12 mouse cellular contexts compared by ENCODE assay signal in the genomic region with DNA sequence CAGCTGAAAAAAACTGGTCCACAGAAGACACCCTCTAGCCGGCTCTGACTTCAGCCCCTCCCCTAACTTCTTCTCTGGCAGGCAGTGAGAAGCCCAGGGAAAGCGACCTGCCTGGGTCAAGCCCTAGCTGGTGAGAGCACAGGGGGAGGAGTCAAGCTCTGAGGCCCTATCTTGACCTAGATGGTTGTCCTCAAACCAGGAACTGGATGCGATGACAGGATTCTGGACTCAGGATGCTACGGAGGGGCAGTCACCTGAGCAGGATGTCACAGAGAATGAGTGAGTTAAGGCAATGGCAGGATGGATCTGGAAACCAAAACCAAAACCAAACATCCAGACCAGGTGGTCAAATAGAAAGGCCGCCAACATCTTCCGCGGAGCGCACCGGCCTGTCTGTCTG. TPM values are rescaled to one million over a fixed set of nuclear protein-coding genes. Genes with fewer than 3 reads are reported as not detected.
DNase-seq lines count a peak whose midpoint lies in the region; ATAC-seq and TF ChIP-seq lines count a peak whose summit lies in the region.
"Had no signal": no experiment of that assay in that cellular context is flagged by ENCODE, and none has a peak within 500 bp of the region (broad histone marks: within the 10 kb centered on the region; RNA-seq: fewer than 3 reads in every experiment).

No protein-coding gene starts in this region.

- H3K4me1 ChIP-seq in E14TG2a.4 (replicated peaks; ENCODE audit: low read depth, low read length) = peaks cover 39% of the 10 kb centered on the region
- peaks cover 11% of the 10 kb centered on the region for H3K4me1 ChIP-seq in lung, adult 2 months (ENCODE audit: control insufficient read depth, insufficient read depth, low read length)

- TF ChIP-seq POLR2A in lung, adult 2 months (IDR thresholded peaks at IDR 0.05; ENCODE audit: borderline replicate concordance, extremely low read depth, low read depth, low read length) = no peak

- H3K27me3 ChIP-seq in E14TG2a.4 (ENCODE audit: insufficient read depth, low read length) = peaks cover 39% of the 10 kb centered on the region

- no peaks in the 10 kb centered on the region for H3K9me3 ChIP-seq in E14TG2a.4 (ENCODE audit: low read length)
- H3K9me3 ChIP-seq: embryonic facial prominence, embryonic 13.5 days had no signal

- H3K4me3 ChIP-seq in E14TG2a.4 (replicated peaks; ENCODE audit: low read length) = peak overlapping the region; percentile 23
- H3K4me3 ChIP-seq in lung, adult 2 months (replicated peaks; ENCODE audit: extremely low read depth, low read depth, low read length) = no peak overlapping the region
- H3K4me3 ChIP-seq: embryonic facial prominence, embryonic 13.5 days had no signal

- WGBS in lung, adult 2 months = 34% methylated on average over 9 of the region's 9 CpGs

- DNase-seq in kidney, adult 9 months = peak; percentile 90
- DNase-seq in lung, adult 2 months = peak; percentile 34
- no peak for DNase-seq in adipocyte (ENCODE audit: low spot score)
- DNase-seq in thymus, postnatal 25 days = no peak
- no peak for DNase-seq in spleen, postnatal 4 days (ENCODE audit: low spot score in 2 of 2)
- no peak for DNase-seq in testis, postnatal 14 days (ENCODE audit: low spot score)

- H3K36me3 ChIP-seq in E14TG2a.4 (ENCODE audit: insufficient read depth, low read length) = no peaks in the 10 kb centered on the region
- H3K36me3 ChIP-seq: embryonic facial prominence, embryonic 13.5 days had no signal

- no peak for TF ChIP-seq CTCF in E14TG2a.4 (conservative IDR thresholded peaks at IDR 0.05; ENCODE audit: low read length)
- TF ChIP-seq CTCF in lung, adult 2 months (IDR thresholded peaks at IDR 0.05; ENCODE audit: insufficient read depth, low read length) = no peak

- ATAC-seq in common myeloid progenitor, adult 5-6 weeks (replicated peaks; ENCODE audit: low read depth, poor library complexity, severe bottlenecking) = 0 out of 2 replicates have a peak, but pooled peaks have one; percentile 10

RNA-seq across cellular contexts. Expression of a gene that starts 3.7 kb away (rescaled TPM):
- total RNA-seq in common myeloid progenitor, adult 5-6 weeks (2017) = not detected in 2 replicates
- 15.1 and 18.0 TPM in 2 replicates for polyA plus RNA-seq in lung, adult 2 months (2012; rRNA removed)
- polyA plus RNA-seq: macrophage had no signal

RNA-seq across cellular contexts. Expression of a gene that starts 38.2 kb away (rescaled TPM):
- not detected in 2 replicates for total RNA-seq in common myeloid progenitor, adult 5-6 weeks (2017)
- not detected in 2 replicates for polyA plus RNA-seq in lung, adult 2 months (2012; rRNA removed)
- polyA plus RNA-seq: brain, embryonic 14.5 days; embryonic facial prominence, embryonic 13.5 days; macrophage; neural tube, embryonic 14.5 days had no signal

Comparison
In these comparisons a context has a peak if more than half of its experiments do, and no peak if none do; other contexts are left out.
1. DNase-seq: peak in kidney, adult 9 months (single experiment) and lung, adult 2 months (single experiment); none in adipocyte (single experiment), thymus, postnatal 25 days (single experiment), spleen, postnatal 4 days (0 of 2) and testis, postnatal 14 days (single experiment).